Mouse (Mus musculus): ENCODE measurements around the gene Tma7. TPM values are rescaled to one million over a fixed set of nuclear protein-coding genes. Genes with fewer than 3 reads are reported as not detected.

Gene Tma7
- polyA plus RNA-seq, 1 experiment from 2014 or later: 328 TPM

GRCm38 (mm10) chr9:109095137-109095982 lies 13.0 kb upstream of the Tma7 start, which contains the start of gene Plxnb1:
TSS of gene Plxnb1 (plus strand) at chr9:109095389.
- WGBS (ENCODE audit: insufficient replicate concordance): under 1% methylated on average over 100 of the region's 102 CpGs
- Histone ChIP-seq H3K27me3 (peaks cover 58% of the 10 kb centered on the region), H3K9me3 (replicated peaks) (no peaks in the 10 kb centered on the region), H3K4me1 (replicated peaks) (peaks cover 38% of the 10 kb centered on the region), H3K9ac (peak within 1 kb of the TSS; percentile 45), H3K27ac (replicated peaks) (peak within 1 kb of the TSS; percentile 81), H3K4me2 (peak within 1 kb of the TSS; percentile 62), H3K36me3 (replicated peaks) (peaks cover 14% of the 10 kb centered on the region), H3K4me3 (replicated peaks) (peak within 1 kb of the TSS; percentile 57)
- peak; percentile 16; the same call in 1 of the 2 replicates for ATAC-seq (ENCODE audit: insufficient read depth)

- peak; percentile 45 for ATAC-seq (ENCODE audit: insufficient read depth)
- Histone ChIP-seq H3K9me3 (replicated peaks) (no peaks in the 10 kb centered on the region), H3K4me2 (peak overlapping the region; percentile 62), H3K27ac (replicated peaks) (peak overlapping the region; percentile 81), H3K27me3 (peaks cover 58% of the 10 kb centered on the region), H3K36me3 (replicated peaks) (peaks cover 20% of the 10 kb centered on the region), H3K4me1 (replicated peaks) (peaks cover 44% of the 10 kb centered on the region), H3K9ac (peak overlapping the region; percentile 45), H3K4me3 (replicated peaks) (peak overlapping the region; percentile 57)
- WGBS (ENCODE audit: insufficient replicate concordance): 5% methylated on average over 21 of the region's 21 CpGs
These were observed 12.3 kb upstream of the Tma7 start for GRCm38 (mm10) chr9:109094553-109095136.

- H3K36me3 ChIP-seq (replicated peaks): peaks cover 27% of the 10 kb centered on the region
- peak overlapping the region; percentile 42 for H3K4me2 ChIP-seq
- WGBS (ENCODE audit: insufficient replicate concordance): 29% methylated on average over 11 of the region's 11 CpGs
- H3K4me3 ChIP-seq (replicated peaks): peak overlapping the region; percentile 57
- ATAC-seq (ENCODE audit: insufficient read depth): no peak; the same call in 1 of the 2 replicates
- peaks cover 40% of the 10 kb centered on the region for H3K4me1 ChIP-seq (replicated peaks)
- peaks cover 58% of the 10 kb centered on the region for H3K27me3 ChIP-seq
- H3K9me3 ChIP-seq (replicated peaks): no peaks in the 10 kb centered on the region
- H3K9ac ChIP-seq: no peak overlapping the region
- peak overlapping the region; percentile 55 for H3K27ac ChIP-seq (replicated peaks)
These were observed 11.6 kb upstream of the Tma7 start for GRCm38 (mm10) chr9:109093786-109094552.

- ATAC-seq (ENCODE audit: insufficient read depth): peak; percentile 33
These were observed 10.4 kb upstream of the Tma7 start for GRCm38 (mm10) chr9:109092799-109093198.

GRCm38 (mm10) chr9:109091802-109092201 lies 9.4 kb upstream of the Tma7 start:
- Histone ChIP-seq H3K9ac (no peak overlapping the region), H3K4me3 (replicated peaks) (no peak overlapping the region), H3K4me1 (replicated peaks) (peaks cover 36% of the 10 kb centered on the region), H3K36me3 (replicated peaks) (peaks cover 27% of the 10 kb centered on the region), H3K27ac (replicated peaks) (no peak overlapping the region), H3K9me3 (replicated peaks) (no peaks in the 10 kb centered on the region), H3K27me3 (peaks cover 41% of the 10 kb centered on the region), H3K4me2 (no peak overlapping the region)
- WGBS (ENCODE audit: insufficient replicate concordance): 81% methylated on average over 8 of the region's 8 CpGs
- ATAC-seq (ENCODE audit: insufficient read depth): no peak

More at GRCm38 (mm10) chr9:109092799-109093198, 10.4 kb upstream of the Tma7 start:
- peaks cover 34% of the 10 kb centered on the region for H3K4me1 ChIP-seq (replicated peaks)
- H3K9me3 ChIP-seq (replicated peaks): no peaks in the 10 kb centered on the region
- peak overlapping the region; percentile 62 for H3K27ac ChIP-seq (replicated peaks)
- H3K9ac ChIP-seq: no peak overlapping the region
- 63% methylated on average over 6 of the region's 6 CpGs for whole genome bisulfite sequencing (ENCODE audit: insufficient replicate concordance)
- H3K36me3 ChIP-seq (replicated peaks): peaks cover 27% of the 10 kb centered on the region
- H3K4me3 ChIP-seq (replicated peaks): no peak overlapping the region
- peaks cover 51% of the 10 kb centered on the region for H3K27me3 ChIP-seq
- no peak overlapping the region for H3K4me2 ChIP-seq

GRCm38 (mm10) chr9:109090446-109090845 lies 8.1 kb upstream of the Tma7 start:
- H3K9me3 ChIP-seq (replicated peaks): no peaks in the 10 kb centered on the region
- peaks cover 27% of the 10 kb centered on the region for H3K36me3 ChIP-seq (replicated peaks)
- ATAC-seq (ENCODE audit: insufficient read depth): no peak
- peaks cover 33% of the 10 kb centered on the region for H3K4me1 ChIP-seq (replicated peaks)
- H3K27me3 ChIP-seq: peaks cover 28% of the 10 kb centered on the region
- no peak overlapping the region for H3K4me3 ChIP-seq (replicated peaks)
- H3K27ac ChIP-seq (replicated peaks): no peak overlapping the region
- 66% methylated on average over 15 of the region's 15 CpGs for whole genome bisulfite sequencing (ENCODE audit: insufficient replicate concordance)
- H3K9ac ChIP-seq: no peak overlapping the region
- no peak overlapping the region for H3K4me2 ChIP-seq

GRCm38 (mm10) chr9:109087987-109088386 lies 5.6 kb upstream of the Tma7 start:
- 25% methylated on average over 5 of the region's 5 CpGs for WGBS (ENCODE audit: insufficient replicate concordance)
- no peak overlapping the region for H3K4me2 ChIP-seq

GRCm38 (mm10) chr9:109084922-109085321 lies 2.5 kb upstream of the Tma7 start:
- no peak overlapping the region for H3K4me3 ChIP-seq (replicated peaks)
- no peak overlapping the region for H3K4me2 ChIP-seq
- peaks cover 38% of the 10 kb centered on the region for H3K4me1 ChIP-seq (replicated peaks)
- no peaks in the 10 kb centered on the region for H3K9me3 ChIP-seq (replicated peaks)
- peaks cover 19% of the 10 kb centered on the region for H3K36me3 ChIP-seq (replicated peaks)
- WGBS (ENCODE audit: insufficient replicate concordance): 12% methylated on average over 2 of the region's 2 CpGs
- H3K27ac ChIP-seq (replicated peaks): no peak overlapping the region
- no peak overlapping the region for H3K9ac ChIP-seq
- ATAC-seq (ENCODE audit: insufficient read depth): no peak
- no peaks in the 10 kb centered on the region for H3K27me3 ChIP-seq

More at GRCm38 (mm10) chr9:109087987-109088386, 5.6 kb upstream of the Tma7 start:
- no peak for ATAC-seq (ENCODE audit: insufficient read depth)
- Histone ChIP-seq H3K36me3 (replicated peaks) (peaks cover 27% of the 10 kb centered on the region), H3K9ac (no peak overlapping the region), H3K4me1 (replicated peaks) (peaks cover 31% of the 10 kb centered on the region), H3K4me3 (replicated peaks) (no peak overlapping the region), H3K27me3 (0 out of 2 replicates have a peak, but pooled peaks cover 3% of the 10 kb centered on the region), H3K9me3 (replicated peaks) (no peaks in the 10 kb centered on the region), H3K27ac (replicated peaks) (no peak overlapping the region)

- Histone ChIP-seq H3K36me3 (replicated peaks) (peaks cover 27% of the 10 kb centered on the region), H3K4me3 (replicated peaks) (peak overlapping the region; percentile 88), H3K27me3 (no peaks in the 10 kb centered on the region), H3K4me2 (peak overlapping the region; percentile 73), H3K4me1 (replicated peaks) (peaks cover 29% of the 10 kb centered on the region), H3K27ac (replicated peaks) (peak overlapping the region; percentile 81), H3K9me3 (replicated peaks) (no peaks in the 10 kb centered on the region), H3K9ac (peak overlapping the region; percentile 87)
- WGBS (ENCODE audit: insufficient replicate concordance): 1% methylated on average over 11 of the region's 11 CpGs
- 0 out of 2 replicates have a peak, but pooled peaks have one; percentile 1 for ATAC-seq (ENCODE audit: insufficient read depth)
These were observed 651 bp downstream of the Tma7 start for GRCm38 (mm10) chr9:109081749-109082123.

- no peak for ATAC-seq (ENCODE audit: insufficient read depth)
- no peak overlapping the region for H3K27ac ChIP-seq (replicated peaks)
- no peaks in the 10 kb centered on the region for H3K9me3 ChIP-seq (replicated peaks)
- H3K36me3 ChIP-seq (replicated peaks): peaks cover 27% of the 10 kb centered on the region
- 0 out of 2 replicates have a peak overlapping the region, but pooled peaks have one; percentile 87 for H3K9ac ChIP-seq
- peaks cover 29% of the 10 kb centered on the region for H3K4me1 ChIP-seq (replicated peaks)
- peak overlapping the region; percentile 73 for H3K4me2 ChIP-seq
- H3K27me3 ChIP-seq: no peaks in the 10 kb centered on the region
- 79% methylated on average over 3 of the region's 3 CpGs for WGBS (ENCODE audit: insufficient replicate concordance)
- peak overlapping the region; percentile 88; the same call in 1 of the 2 replicates for H3K4me3 ChIP-seq (replicated peaks)
These were observed 1.9 kb downstream of the Tma7 start for GRCm38 (mm10) chr9:109080516-109080915.

Measured in liver, embryonic 15.5 days (tissue).